Mouse (Mus musculus) lung, postnatal 36 days (tissue): ENCODE measurements around the gene Cpne4.

Experiments used
- DNase-seq: peaks from one replicate; pipeline ENCODE4 v3.0.0; 2022; ENCODE audit warnings: mixed read lengths

Gene Cpne4

GRCm38 (mm10) chr9:104693145-104693544 lies 146.1 kb downstream of the Cpne4 start:
- no peak for DNase-seq

GRCm38 (mm10) chr9:104710831-104711230 lies 163.7 kb downstream of the Cpne4 start:
- no peak for DNase-seq

- DNase-seq = no peak
Observed at GRCm38 (mm10) chr9:104725311-104725710, 178.2 kb downstream of the Cpne4 start.

GRCm38 (mm10) chr9:104742661-104743380 lies 195.7 kb downstream of the Cpne4 start:
- DNase-seq = no peak

- no peak for DNase-seq
Observed at GRCm38 (mm10) chr9:104755519-104755918, 208.4 kb downstream of the Cpne4 start.

GRCm38 (mm10) chr9:104760031-104760430 lies 212.9 kb downstream of the Cpne4 start:
- no peak for DNase-seq

GRCm38 (mm10) chr9:104776198-104776815 lies 229.2 kb downstream of the Cpne4 start:
- DNase-seq = no peak

- no peak for DNase-seq
Observed at GRCm38 (mm10) chr9:104777135-104777534, 230.0 kb downstream of the Cpne4 start.

- no peak for DNase-seq
Observed at GRCm38 (mm10) chr9:104777780-104778179, 230.7 kb downstream of the Cpne4 start.

- DNase-seq = no peak
Observed at GRCm38 (mm10) chr9:104796601-104797000, 249.5 kb downstream of the Cpne4 start.

- DNase-seq = no peak
Observed at GRCm38 (mm10) chr9:104804776-104805175, 257.7 kb downstream of the Cpne4 start.

GRCm38 (mm10) chr9:104814681-104815080 lies 267.6 kb downstream of the Cpne4 start:
- no peak for DNase-seq

- DNase-seq = no peak
Observed at GRCm38 (mm10) chr9:104828646-104829045, 281.6 kb downstream of the Cpne4 start.

- DNase-seq = no peak
Observed at GRCm38 (mm10) chr9:104832934-104833539, 286.0 kb downstream of the Cpne4 start.

- DNase-seq = no peak
Observed at GRCm38 (mm10) chr9:104837931-104838330, 290.8 kb downstream of the Cpne4 start.

- no peak for DNase-seq
Observed at GRCm38 (mm10) chr9:104841278-104841677, 294.2 kb downstream of the Cpne4 start.

GRCm38 (mm10) chr9:104845226-104845930 lies 298.3 kb downstream of the Cpne4 start:
- no peak for DNase-seq

GRCm38 (mm10) chr9:104853701-104854100 lies 306.6 kb downstream of the Cpne4 start:
- no peak for DNase-seq

- peak; percentile 59 for DNase-seq
Observed at GRCm38 (mm10) chr9:104854245-104854921, 307.3 kb downstream of the Cpne4 start.

GRCm38 (mm10) chr9:104865830-104866229 lies 318.7 kb downstream of the Cpne4 start:
- no peak for DNase-seq

- DNase-seq = no peak
Observed at GRCm38 (mm10) chr9:104872586-104872985, 325.5 kb downstream of the Cpne4 start.

GRCm38 (mm10) chr9:104874157-104874556 lies 327.1 kb downstream of the Cpne4 start:
- peak; percentile 6 for DNase-seq

GRCm38 (mm10) chr9:104877014-104877413 lies 329.9 kb downstream of the Cpne4 start:
- no peak for DNase-seq
